Mouse (Mus musculus): ENCODE results near the gene Ddx10. TPM values are rescaled to one million over a fixed set of nuclear protein-coding genes. Genes with fewer than 3 reads are reported as not detected.

Ddx10 gene
- polyA plus RNA-seq, 1 experiment from 2014 or later: 35.7 TPM

- Histone ChIP-seq H3K9me3 (ENCODE audit: control insufficient read depth, low read length) (no peaks in the 10 kb centered on the region), H3K4me1 (ENCODE audit: control insufficient read depth, insufficient read depth, low read length) (no peaks in the 10 kb centered on the region), H3K27me3 (ENCODE audit: control insufficient read depth, insufficient read depth, low read length) (no peaks in the 10 kb centered on the region), H3K4me3 (ENCODE audit: low read length) (no peak overlapping the region), H3K9ac (ENCODE audit: low read depth, low read length) (no peak overlapping the region), H3K36me3 (ENCODE audit: control insufficient read depth, insufficient read depth, low read length) (no peaks in the 10 kb centered on the region), H3K27ac (ENCODE audit: low read depth, low read length) (no peak overlapping the region), H3K4me2 (replicated peaks; ENCODE audit: low read depth, low read length) (no peak overlapping the region)
- no peak for ATAC-seq (ENCODE audit: low FRiP score, low TSS enrichment)
- WGBS: 92% methylated on average over 1 of the region's 1 CpGs
Measured at GRCm38 (mm10) chr9:53132826-53133225, 115.0 kb downstream of the Ddx10 start.

- whole genome bisulfite sequencing: 69% methylated on average over 2 of the region's 2 CpGs
- no peak overlapping the region for H3K9ac ChIP-seq (ENCODE audit: low read depth, low read length)
- H3K27ac ChIP-seq (ENCODE audit: low read depth, low read length): no peak overlapping the region
- no peak overlapping the region for H3K4me3 ChIP-seq (ENCODE audit: low read length)
- no peak overlapping the region for H3K4me2 ChIP-seq (replicated peaks; ENCODE audit: low read depth, low read length)
- ATAC-seq (ENCODE audit: low FRiP score, low TSS enrichment): no peak
- no peaks in the 10 kb centered on the region for H3K4me1 ChIP-seq (ENCODE audit: control insufficient read depth, insufficient read depth, low read length)
- no peaks in the 10 kb centered on the region for H3K36me3 ChIP-seq (ENCODE audit: control insufficient read depth, insufficient read depth, low read length)
- H3K27me3 ChIP-seq (ENCODE audit: control insufficient read depth, insufficient read depth, low read length): no peaks in the 10 kb centered on the region
- no peaks in the 10 kb centered on the region for H3K9me3 ChIP-seq (ENCODE audit: control insufficient read depth, low read length)
Measured at GRCm38 (mm10) chr9:53130460-53130859, 117.4 kb downstream of the Ddx10 start.

GRCm38 (mm10) chr9:53101103-53101502, 146.8 kb downstream of the Ddx10 start:
- Histone ChIP-seq H3K27me3 (ENCODE audit: control insufficient read depth, insufficient read depth, low read length) (no peaks in the 10 kb centered on the region), H3K4me3 (ENCODE audit: low read length) (no peak overlapping the region), H3K27ac (ENCODE audit: low read depth, low read length) (no peak overlapping the region), H3K4me1 (ENCODE audit: control insufficient read depth, insufficient read depth, low read length) (no peaks in the 10 kb centered on the region), H3K9ac (ENCODE audit: low read depth, low read length) (no peak overlapping the region), H3K36me3 (ENCODE audit: control insufficient read depth, insufficient read depth, low read length) (no peaks in the 10 kb centered on the region), H3K9me3 (ENCODE audit: control insufficient read depth, low read length) (no peaks in the 10 kb centered on the region), H3K4me2 (replicated peaks; ENCODE audit: low read depth, low read length) (no peak overlapping the region)
- no peak for ATAC-seq (ENCODE audit: low FRiP score, low TSS enrichment)
- WGBS: 92% methylated on average over 1 of the region's 1 CpGs

- no peaks in the 10 kb centered on the region for H3K9me3 ChIP-seq (ENCODE audit: control insufficient read depth, low read length)
- no peaks in the 10 kb centered on the region for H3K36me3 ChIP-seq (ENCODE audit: control insufficient read depth, insufficient read depth, low read length)
- 83% methylated on average over 5 of the region's 5 CpGs for WGBS
- H3K27ac ChIP-seq (ENCODE audit: low read depth, low read length): no peak overlapping the region
- H3K27me3 ChIP-seq (ENCODE audit: control insufficient read depth, insufficient read depth, low read length): no peaks in the 10 kb centered on the region
- H3K4me1 ChIP-seq (ENCODE audit: control insufficient read depth, insufficient read depth, low read length): no peaks in the 10 kb centered on the region
- no peak overlapping the region for H3K4me2 ChIP-seq (replicated peaks; ENCODE audit: low read depth, low read length)
- no peak for ATAC-seq (ENCODE audit: low FRiP score, low TSS enrichment)
- no peak overlapping the region for H3K4me3 ChIP-seq (ENCODE audit: low read length)
- no peak overlapping the region for H3K9ac ChIP-seq (ENCODE audit: low read depth, low read length)
Measured at GRCm38 (mm10) chr9:53095319-53096165, 152.3 kb downstream of the Ddx10 start.

GRCm38 (mm10) chr9:53094536-53094935, 153.3 kb downstream of the Ddx10 start:
- Histone ChIP-seq H3K36me3 (ENCODE audit: control insufficient read depth, insufficient read depth, low read length) (no peaks in the 10 kb centered on the region), H3K27ac (ENCODE audit: low read depth, low read length) (no peak overlapping the region), H3K9me3 (ENCODE audit: control insufficient read depth, low read length) (no peaks in the 10 kb centered on the region), H3K4me3 (ENCODE audit: low read length) (no peak overlapping the region), H3K27me3 (ENCODE audit: control insufficient read depth, insufficient read depth, low read length) (no peaks in the 10 kb centered on the region), H3K9ac (ENCODE audit: low read depth, low read length) (no peak overlapping the region), H3K4me1 (ENCODE audit: control insufficient read depth, insufficient read depth, low read length) (no peaks in the 10 kb centered on the region), H3K4me2 (replicated peaks; ENCODE audit: low read depth, low read length) (no peak overlapping the region)
- ATAC-seq (ENCODE audit: low FRiP score, low TSS enrichment): no peak
- WGBS: 93% methylated on average over 7 of the region's 7 CpGs

GRCm38 (mm10) chr9:53077626-53078025, 170.2 kb downstream of the Ddx10 start:
- Histone ChIP-seq H3K4me3 (ENCODE audit: low read length) (no peak overlapping the region), H3K4me1 (ENCODE audit: control insufficient read depth, insufficient read depth, low read length) (no peaks in the 10 kb centered on the region), H3K36me3 (ENCODE audit: control insufficient read depth, insufficient read depth, low read length) (no peaks in the 10 kb centered on the region), H3K4me2 (replicated peaks; ENCODE audit: low read depth, low read length) (no peak overlapping the region), H3K27ac (ENCODE audit: low read depth, low read length) (no peak overlapping the region), H3K27me3 (ENCODE audit: control insufficient read depth, insufficient read depth, low read length) (no peaks in the 10 kb centered on the region), H3K9me3 (ENCODE audit: control insufficient read depth, low read length) (no peaks in the 10 kb centered on the region), H3K9ac (ENCODE audit: low read depth, low read length) (no peak overlapping the region)
- no peak for ATAC-seq (ENCODE audit: low FRiP score, low TSS enrichment)
- 77% methylated on average over 3 of the region's 3 CpGs for WGBS

GRCm38 (mm10) chr9:53075931-53076330, 171.9 kb downstream of the Ddx10 start:
- no peak overlapping the region for H3K4me3 ChIP-seq (ENCODE audit: low read length)
- 72% methylated on average over 3 of the region's 3 CpGs for WGBS
- no peak overlapping the region for H3K4me2 ChIP-seq (replicated peaks; ENCODE audit: low read depth, low read length)
- H3K27ac ChIP-seq (ENCODE audit: low read depth, low read length): no peak overlapping the region
- H3K36me3 ChIP-seq (ENCODE audit: control insufficient read depth, insufficient read depth, low read length): no peaks in the 10 kb centered on the region
- H3K4me1 ChIP-seq (ENCODE audit: control insufficient read depth, insufficient read depth, low read length): no peaks in the 10 kb centered on the region
- no peaks in the 10 kb centered on the region for H3K9me3 ChIP-seq (ENCODE audit: control insufficient read depth, low read length)
- ATAC-seq (ENCODE audit: low FRiP score, low TSS enrichment): no peak
- H3K27me3 ChIP-seq (ENCODE audit: control insufficient read depth, insufficient read depth, low read length): no peaks in the 10 kb centered on the region
- H3K9ac ChIP-seq (ENCODE audit: low read depth, low read length): no peak overlapping the region

GRCm38 (mm10) chr9:53074443-53074842, 173.4 kb downstream of the Ddx10 start:
- Histone ChIP-seq H3K36me3 (ENCODE audit: control insufficient read depth, insufficient read depth, low read length) (no peaks in the 10 kb centered on the region), H3K4me2 (replicated peaks; ENCODE audit: low read depth, low read length) (no peak overlapping the region), H3K4me3 (ENCODE audit: low read length) (no peak overlapping the region), H3K4me1 (ENCODE audit: control insufficient read depth, insufficient read depth, low read length) (no peaks in the 10 kb centered on the region), H3K27me3 (ENCODE audit: control insufficient read depth, insufficient read depth, low read length) (no peaks in the 10 kb centered on the region), H3K9me3 (ENCODE audit: control insufficient read depth, low read length) (no peaks in the 10 kb centered on the region), H3K9ac (ENCODE audit: low read depth, low read length) (no peak overlapping the region), H3K27ac (ENCODE audit: low read depth, low read length) (no peak overlapping the region)
- WGBS: 80% methylated on average over 3 of the region's 3 CpGs
- ATAC-seq (ENCODE audit: low FRiP score, low TSS enrichment): no peak

- H3K27ac ChIP-seq (ENCODE audit: low read depth, low read length): no peak overlapping the region
- H3K4me3 ChIP-seq (ENCODE audit: low read length): no peak overlapping the region
- H3K36me3 ChIP-seq (ENCODE audit: control insufficient read depth, insufficient read depth, low read length): no peaks in the 10 kb centered on the region
- no peak overlapping the region for H3K9ac ChIP-seq (ENCODE audit: low read depth, low read length)
- 89% methylated on average over 10 of the region's 10 CpGs for WGBS
- no peak overlapping the region for H3K4me2 ChIP-seq (replicated peaks; ENCODE audit: low read depth, low read length)
- H3K9me3 ChIP-seq (ENCODE audit: control insufficient read depth, low read length): no peaks in the 10 kb centered on the region
- H3K4me1 ChIP-seq (ENCODE audit: control insufficient read depth, insufficient read depth, low read length): no peaks in the 10 kb centered on the region
- no peaks in the 10 kb centered on the region for H3K27me3 ChIP-seq (ENCODE audit: control insufficient read depth, insufficient read depth, low read length)
- no peak for ATAC-seq (ENCODE audit: low FRiP score, low TSS enrichment)
Measured at GRCm38 (mm10) chr9:53073576-53074112, 174.2 kb downstream of the Ddx10 start.

All from kidney, embryonic 14.5 days (tissue).